Mouse (Mus musculus) megakaryocyte, embryonic 14.5 days (primary cell): ENCODE measurements around the gene Hcfc2.

ENCODE experiments used
- FLI1 ChIP-seq: IDR thresholded peaks from 2 replicates; pipeline ENCODE4 v1.6.1; 2012; ENCODE audit warnings: low read length, inconsistent platforms, mixed read lengths
- GATA1 ChIP-seq: IDR thresholded peaks from 3 replicates; pipeline ENCODE4 v1.6.1; 2012; ENCODE audit warnings: mixed read lengths, low read length, inconsistent platforms, borderline replicate concordance

- no peak for TF ChIP-seq GATA1
- no peak for TF ChIP-seq FLI1
Observed at GRCm38 (mm10) chr10:82774841-82775240, 78.9 kb downstream of the Hcfc2 start.
